Mouse (Mus musculus) midbrain, embryonic 15.5 days (tissue): ENCODE measurements around the gene Rsl24d1. TPM values are rescaled to one million over a fixed set of nuclear protein-coding genes. Genes with fewer than 3 reads are reported as not detected.

ENCODE experiments used
- ATAC-seq: fragments of 200-750 bp; cut with Nextera tagmentation; replicated peaks from 2 replicates; pipeline ENCODE4 v1.8.0; 2017; ENCODE audit warnings: moderate TSS enrichment
- H3K27ac ChIP-seq: fragments of 300-500 bp; sonication (generic); 2 replicates; pipeline ENCODE4 v1.5.1; 2015; ENCODE audit warnings: mild to moderate bottlenecking, inconsistent platforms
- H3K27me3 ChIP-seq: fragments of 300-500 bp; sonication (generic); replicated peaks from 2 replicates; pipeline ENCODE4 v1.6.1; 2015; ENCODE audit warnings: inconsistent platforms
- H3K36me3 ChIP-seq: fragments of 300-500 bp; sonication (generic); replicated peaks from 2 replicates; pipeline ENCODE4 v1.6.1; 2015; ENCODE audit warnings: inconsistent platforms
- H3K4me1 ChIP-seq: fragments of 300-500 bp; sonication (generic); 2 replicates; pipeline ENCODE4 v1.6.1; 2015; ENCODE audit warnings: inconsistent platforms
- H3K4me2 ChIP-seq: fragments of 300-500 bp; sonication (generic); 2 replicates; pipeline ENCODE4 v1.6.1; 2015; ENCODE audit warnings: inconsistent platforms, mild to moderate bottlenecking, moderate library complexity
- H3K4me3 ChIP-seq: fragments of 300-500 bp; sonication (generic); 2 replicates; pipeline ENCODE4 v1.5.1; 2015; ENCODE audit warnings: mild to moderate bottlenecking, inconsistent platforms
- H3K9ac ChIP-seq: fragments of 300-500 bp; sonication (generic); 2 replicates; pipeline ENCODE4 v1.6.1; 2015; ENCODE audit warnings: mild to moderate bottlenecking, inconsistent platforms
- H3K9me3 ChIP-seq: fragments of 300-500 bp; sonication (generic); 2 replicates; pipeline ENCODE4 v1.6.1; 2016; ENCODE audit warnings: inconsistent platforms
- WGBS: fragments of 180-500 bp; shearing (Covaris S2); methylation state at CpG from one replicate; pipeline ENCODE4 v1.1.7; 2015; ENCODE audit warnings: mixed read lengths; 5-methylcytosine and 5-hydroxymethylcytosine counted together
- polyA plus RNA-seq: library from polyadenylated mRNA; unstranded; fragments of >200 nt; fragmentation: Nextera tagmentation; extraction: Ambion mirVana; gene quantifications from 2 replicates; pipeline ENCODE4 v1.2.1, GENCODE M21; 2015

Rsl24d1 gene
- polyA plus RNA-seq, 1 experiment from 2014 or later = 100 TPM

DNA sequence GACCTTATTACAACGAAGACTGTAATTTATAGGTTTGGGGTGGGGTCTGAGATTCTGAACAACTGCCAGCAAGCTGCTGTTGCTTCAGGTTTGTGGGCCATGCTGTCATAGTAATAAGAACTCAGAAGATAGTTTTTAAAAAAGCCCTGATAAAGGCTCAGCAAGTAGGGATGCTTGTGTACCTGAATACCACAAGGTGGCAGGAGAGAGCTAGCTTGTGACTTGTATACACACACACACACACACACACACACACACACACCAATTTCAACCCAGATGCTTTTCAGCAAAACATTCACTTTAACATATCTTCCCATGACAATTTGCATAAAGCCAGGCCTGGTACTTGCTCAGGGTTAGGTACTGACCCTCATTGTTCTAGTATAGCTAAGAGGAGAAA, 46.0 kb downstream of the Rsl24d1 start:
- ATAC-seq = no peak
- H3K36me3 ChIP-seq = no peaks in the 10 kb centered on the region
- H3K4me3 ChIP-seq = no peak overlapping the region
- H3K4me1 ChIP-seq = no peaks in the 10 kb centered on the region
- H3K4me2 ChIP-seq = no peak overlapping the region
- no peaks in the 10 kb centered on the region for H3K27me3 ChIP-seq
- 42% methylated on average over 1 of the region's 1 CpGs for WGBS
- H3K9me3 ChIP-seq = no peaks in the 10 kb centered on the region
- H3K9ac ChIP-seq = no peak overlapping the region
- H3K27ac ChIP-seq = no peak overlapping the region

DNA sequence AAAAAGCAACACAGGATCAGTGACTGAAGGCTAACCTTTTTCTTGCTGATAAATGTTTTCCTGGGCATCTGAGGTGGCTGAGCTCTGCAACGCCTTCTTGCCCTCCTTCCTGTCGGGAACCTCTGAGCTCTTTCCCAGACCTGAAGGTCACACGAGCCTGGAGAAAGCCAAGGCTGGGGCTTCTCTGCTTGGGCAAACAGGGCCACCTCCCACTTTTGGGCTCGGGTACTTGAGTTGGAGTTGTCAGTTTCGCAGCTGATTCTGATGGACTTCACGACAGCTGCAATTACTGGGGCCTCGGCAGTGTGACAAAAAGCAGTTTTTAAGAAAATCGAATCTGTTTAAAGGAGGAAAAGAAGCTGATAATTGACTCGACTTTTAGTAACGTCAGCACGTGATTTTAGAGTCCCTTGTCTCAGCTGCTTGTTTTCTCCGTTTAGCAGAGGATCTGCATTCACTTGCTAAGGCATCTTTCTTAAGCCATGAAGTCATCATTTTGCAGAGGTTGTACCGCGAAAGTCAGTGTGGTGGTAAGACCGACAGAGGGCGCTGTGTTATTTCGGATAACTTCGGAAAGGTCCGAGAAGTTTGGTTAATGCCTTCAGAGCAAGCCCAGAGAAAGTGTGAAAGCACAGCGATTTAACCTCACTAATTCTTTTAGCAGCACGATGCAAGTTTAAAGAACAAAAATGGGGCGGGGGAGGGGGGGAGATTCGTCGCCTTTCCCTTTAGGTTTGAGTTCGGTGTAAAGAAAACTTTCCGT, 49.5 kb downstream of the Rsl24d1 start:
- Histone ChIP-seq H3K27ac (no peak overlapping the region), H3K4me3 (no peak overlapping the region; the same call in 1 of the 2 replicates), H3K27me3 (no peaks in the 10 kb centered on the region), H3K4me2 (peak overlapping the region; percentile 31), H3K9ac (no peak overlapping the region), H3K9me3 (no peaks in the 10 kb centered on the region), H3K4me1 (no peaks in the 10 kb centered on the region), H3K36me3 (no peaks in the 10 kb centered on the region)
- ATAC-seq = peak; percentile 80
- WGBS = 20% methylated on average over 26 of the region's 26 CpGs

DNA sequence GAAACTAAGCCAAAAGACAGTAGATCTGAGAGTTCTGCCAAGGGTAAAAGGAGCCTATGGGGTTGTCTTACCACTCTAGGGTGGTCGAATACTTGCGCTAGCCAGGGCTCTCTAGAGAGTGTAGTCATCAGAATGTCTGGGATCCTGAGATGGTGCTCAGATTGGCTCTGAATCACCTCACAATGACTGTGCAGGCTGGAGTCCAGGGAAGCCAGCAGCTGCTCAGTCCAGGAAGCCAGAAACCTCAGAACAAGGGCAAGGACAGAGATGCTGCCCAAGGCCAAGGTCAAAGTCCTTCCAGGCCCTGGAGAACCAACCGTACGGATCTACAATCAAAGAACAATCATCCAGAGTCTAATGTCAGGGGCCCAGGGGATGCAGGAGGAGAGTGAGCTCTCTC, 52.4 kb downstream of the Rsl24d1 start:
- Histone ChIP-seq H3K4me1 (no peaks in the 10 kb centered on the region), H3K4me3 (no peak overlapping the region), H3K27ac (no peak overlapping the region), H3K27me3 (no peaks in the 10 kb centered on the region), H3K4me2 (no peak overlapping the region), H3K9ac (no peak overlapping the region), H3K9me3 (no peaks in the 10 kb centered on the region), H3K36me3 (no peaks in the 10 kb centered on the region)
- ATAC-seq = no peak
- WGBS = 90% methylated on average over 4 of the region's 4 CpGs

Other genes with a start within 250 kb of the Rsl24d1 start
- gene Pygo1, start 187.8 kb upstream of the Rsl24d1 start, polyA plus RNA-seq = 13.8 and 15.5 TPM in 2 replicates
- 1.9 and 2.5 TPM in 2 replicates for gene Dyx1c1, start 154.6 kb upstream of the Rsl24d1 start, polyA plus RNA-seq
- not detected in 2 replicates for gene Gm44503, start 154.6 kb upstream of the Rsl24d1 start, polyA plus RNA-seq
- gene Ccpg1os, start 128.0 kb upstream of the Rsl24d1 start, polyA plus RNA-seq = 20.3 and 22.9 TPM in 2 replicates
- gene Ccpg1, start 128.0 kb upstream of the Rsl24d1 start, polyA plus RNA-seq = 46.2 and 46.9 TPM in 2 replicates
- 15.1 and 17.2 TPM in 2 replicates for gene Pigb, start 73.0 kb upstream of the Rsl24d1 start, polyA plus RNA-seq
- 3.1 and 3.7 TPM in 2 replicates for gene Rab27a, start 68.6 kb upstream of the Rsl24d1 start, polyA plus RNA-seq
- gene Khdc3, start 11.6 kb upstream of the Rsl24d1 start, polyA plus RNA-seq = 0.22 and 0.28 TPM in 2 replicates
- gene Gm20509, start 11.0 kb upstream of the Rsl24d1 start, polyA plus RNA-seq = not detected in 2 replicates